Mouse (Mus musculus): ENCODE measurements around the gene Olfr972. TPM values are rescaled to one million over a fixed set of nuclear protein-coding genes. Genes with fewer than 3 reads are reported as not detected.
"Not testable (repeated sequence)": the region's sequence is repeated elsewhere in the genome, so short reads cannot be mapped to it uniquely, and the experiment has no call there.

Olfr972 gene
- not detected in 2 replicates for polyA plus RNA-seq (2015; fragmentation: Nextera tagmentation; extraction: Ambion mirVana)

- H3K27me3 ChIP-seq: no peaks in the 10 kb centered on the region
- H3K4me3 ChIP-seq: no peak within 1 kb of the TSS
- 73% methylated on average over 2 of the region's 2 CpGs for WGBS
- no peak within 1 kb of the TSS for H3K27ac ChIP-seq (replicated peaks)
- no peaks in the 10 kb centered on the region for H3K9me3 ChIP-seq
- H3K4me1 ChIP-seq (replicated peaks): no peaks in the 10 kb centered on the region
- H3K9ac ChIP-seq: no peak within 1 kb of the TSS
- ATAC-seq (ENCODE audit: low read depth): no peak
- no peak within 1 kb of the TSS for H3K4me2 ChIP-seq
- no peaks in the 10 kb centered on the region for H3K36me3 ChIP-seq
Measured at GRCm38 (mm10) chr9:39866122-39866521, at the start of gene Olfr972. TSS of gene Olfr972 (plus strand) at chr9:39866422.

GRCm38 (mm10) chr9:39836576-39836975 is 29.6 kb upstream of the Olfr972 start, which contains the start of gene Olfr971:
TSS of gene Olfr971 (plus strand) at chr9:39836876.
- not testable (repeated sequence) for H3K4me2 ChIP-seq; H3K27ac ChIP-seq (replicated peaks); H3K36me3 ChIP-seq; H3K9me3 ChIP-seq; H3K9ac ChIP-seq; ATAC-seq (ENCODE audit: low read depth); H3K4me3 ChIP-seq; H3K27me3 ChIP-seq; H3K4me1 ChIP-seq (replicated peaks)
- WGBS: 90% methylated on average over 2 of the region's 2 CpGs

- not testable (repeated sequence) for ATAC-seq (ENCODE audit: low read depth); H3K9ac ChIP-seq
Measured at GRCm38 (mm10) chr9:39871986-39872385, 5.8 kb downstream of the Olfr972 start.

GRCm38 (mm10) chr9:39877541-39878396 is 11.5 kb downstream of the Olfr972 start:
- not testable (repeated sequence) for H3K4me3 ChIP-seq; H3K36me3 ChIP-seq; H3K27me3 ChIP-seq; H3K4me2 ChIP-seq; H3K9me3 ChIP-seq; H3K4me1 ChIP-seq (replicated peaks); H3K9ac ChIP-seq; H3K27ac ChIP-seq (replicated peaks)
- no CpG with 5 or more reads among the region's 4 CpGs for WGBS
- peak; percentile 89 for ATAC-seq (ENCODE audit: low read depth)

More at GRCm38 (mm10) chr9:39871986-39872385, 5.8 kb downstream of the Olfr972 start:
- H3K4me2 ChIP-seq; H3K36me3 ChIP-seq; H3K27me3 ChIP-seq; H3K4me3 ChIP-seq; H3K27ac ChIP-seq (replicated peaks); H3K9me3 ChIP-seq; H3K4me1 ChIP-seq (replicated peaks): not testable (repeated sequence)
- WGBS: 88% methylated on average over 1 of the region's 1 CpGs

GRCm38 (mm10) chr9:39905106-39905505 is 38.9 kb downstream of the Olfr972 start:
- H3K4me3 ChIP-seq: no peak overlapping the region
- no peaks in the 10 kb centered on the region for H3K36me3 ChIP-seq
- 87% methylated on average over 6 of the region's 6 CpGs for WGBS
- no peak overlapping the region for H3K4me2 ChIP-seq
- H3K27ac ChIP-seq (replicated peaks): no peak overlapping the region
- H3K4me1 ChIP-seq (replicated peaks): no peaks in the 10 kb centered on the region
- no peak overlapping the region for H3K9ac ChIP-seq
- no peaks in the 10 kb centered on the region for H3K27me3 ChIP-seq
- ATAC-seq (ENCODE audit: low read depth): no peak
- H3K9me3 ChIP-seq: no peaks in the 10 kb centered on the region

- no peaks in the 10 kb centered on the region for H3K9me3 ChIP-seq
- H3K27ac ChIP-seq (replicated peaks): no peak within 1 kb of the TSS
- WGBS: 72% methylated on average over 2 of the region's 2 CpGs
- no peak for ATAC-seq (ENCODE audit: low read depth)
- no peaks in the 10 kb centered on the region for H3K36me3 ChIP-seq
- no peak within 1 kb of the TSS for H3K9ac ChIP-seq
- no peak within 1 kb of the TSS for H3K4me3 ChIP-seq
- no peak within 1 kb of the TSS for H3K4me2 ChIP-seq
- H3K4me1 ChIP-seq (replicated peaks): no peaks in the 10 kb centered on the region
- no peaks in the 10 kb centered on the region for H3K27me3 ChIP-seq
Measured at GRCm38 (mm10) chr9:39907036-39907435, 40.8 kb downstream of the Olfr972 start, which contains the start of gene Olfr229. TSS of gene Olfr229 (plus strand) at chr9:39907336.

GRCm38 (mm10) chr9:39909939-39910338 is 43.7 kb downstream of the Olfr972 start:
- 89% methylated on average over 3 of the region's 3 CpGs for WGBS
- Histone ChIP-seq H3K9ac (no peak overlapping the region), H3K27ac (replicated peaks) (no peak overlapping the region), H3K9me3 (no peaks in the 10 kb centered on the region), H3K27me3 (no peaks in the 10 kb centered on the region), H3K36me3 (no peaks in the 10 kb centered on the region), H3K4me3 (no peak overlapping the region), H3K4me2 (no peak overlapping the region), H3K4me1 (replicated peaks) (no peaks in the 10 kb centered on the region)
- no peak for ATAC-seq (ENCODE audit: low read depth)

Other genes starting within 250 kb of the Olfr972 start
- not detected in 2 replicates for gene Olfr960, start 245.0 kb upstream of the Olfr972 start, polyA plus RNA-seq (2015; fragmentation: Nextera tagmentation; extraction: Ambion mirVana)
- not detected in 2 replicates for gene Olfr961, start 221.3 kb upstream of the Olfr972 start, polyA plus RNA-seq (2015; fragmentation: Nextera tagmentation; extraction: Ambion mirVana)
- gene Olfr963, start 199.2 kb upstream of the Olfr972 start, polyA plus RNA-seq (2015; fragmentation: Nextera tagmentation; extraction: Ambion mirVana): not detected in 2 replicates
- gene Olfr149, start 159.3 kb upstream of the Olfr972 start, polyA plus RNA-seq (2015; fragmentation: Nextera tagmentation; extraction: Ambion mirVana): not detected in 2 replicates
- not detected in 2 replicates for gene Olfr965, start 155.1 kb upstream of the Olfr972 start, polyA plus RNA-seq (2015; fragmentation: Nextera tagmentation; extraction: Ambion mirVana)
- gene Olfr150, start 135.4 kb upstream of the Olfr972 start, polyA plus RNA-seq (2015; fragmentation: Nextera tagmentation; extraction: Ambion mirVana): not detected in 2 replicates
- not detected in 2 replicates for gene Olfr967, start 120.2 kb upstream of the Olfr972 start, polyA plus RNA-seq (2015; fragmentation: Nextera tagmentation; extraction: Ambion mirVana)
- gene Olfr968, start 83.2 kb upstream of the Olfr972 start, polyA plus RNA-seq (2015; fragmentation: Nextera tagmentation; extraction: Ambion mirVana): not detected in 2 replicates
- gene Olfr969, start 75.5 kb upstream of the Olfr972 start, polyA plus RNA-seq (2015; fragmentation: Nextera tagmentation; extraction: Ambion mirVana): not detected in 2 replicates
- not detected in 2 replicates for gene Olfr970, start 57.6 kb upstream of the Olfr972 start, polyA plus RNA-seq (2015; fragmentation: Nextera tagmentation; extraction: Ambion mirVana)
- gene Olfr971, start 29.5 kb upstream of the Olfr972 start, polyA plus RNA-seq (2015; fragmentation: Nextera tagmentation; extraction: Ambion mirVana): not detected in 2 replicates
- not detected in 2 replicates for gene Olfr229, start 40.9 kb downstream of the Olfr972 start, polyA plus RNA-seq (2015; fragmentation: Nextera tagmentation; extraction: Ambion mirVana)
- gene Olfr974, start 71.1 kb downstream of the Olfr972 start, polyA plus RNA-seq (2015; fragmentation: Nextera tagmentation; extraction: Ambion mirVana): not detected in 2 replicates
- gene Olfr975, start 85.6 kb downstream of the Olfr972 start, polyA plus RNA-seq (2015; fragmentation: Nextera tagmentation; extraction: Ambion mirVana): not detected in 2 replicates
- gene Olfr976, start 94.7 kb downstream of the Olfr972 start, polyA plus RNA-seq (2015; fragmentation: Nextera tagmentation; extraction: Ambion mirVana): not detected in 2 replicates
- not detected in 2 replicates for gene Olfr978, start 125.7 kb downstream of the Olfr972 start, polyA plus RNA-seq (2015; fragmentation: Nextera tagmentation; extraction: Ambion mirVana)
- gene Olfr979, start 137.0 kb downstream of the Olfr972 start, polyA plus RNA-seq (2015; fragmentation: Nextera tagmentation; extraction: Ambion mirVana): not detected in 2 replicates
- gene Olfr980, start 143.2 kb downstream of the Olfr972 start, polyA plus RNA-seq (2015; fragmentation: Nextera tagmentation; extraction: Ambion mirVana): not detected in 2 replicates
- gene Olfr981, start 155.0 kb downstream of the Olfr972 start, polyA plus RNA-seq (2015; fragmentation: Nextera tagmentation; extraction: Ambion mirVana): not detected in 2 replicates
- not detected in 2 replicates for gene Olfr982, start 207.4 kb downstream of the Olfr972 start, polyA plus RNA-seq (2015; fragmentation: Nextera tagmentation; extraction: Ambion mirVana)
- gene Olfr983, start 227.2 kb downstream of the Olfr972 start, polyA plus RNA-seq (2015; fragmentation: Nextera tagmentation; extraction: Ambion mirVana): not detected in 2 replicates
- gene Olfr984, start 247.8 kb downstream of the Olfr972 start, polyA plus RNA-seq (2015; fragmentation: Nextera tagmentation; extraction: Ambion mirVana): not detected in 2 replicates